Comparison of ENCODE assay signal across 23 mouse cellular contexts in the genomic region with DNA sequence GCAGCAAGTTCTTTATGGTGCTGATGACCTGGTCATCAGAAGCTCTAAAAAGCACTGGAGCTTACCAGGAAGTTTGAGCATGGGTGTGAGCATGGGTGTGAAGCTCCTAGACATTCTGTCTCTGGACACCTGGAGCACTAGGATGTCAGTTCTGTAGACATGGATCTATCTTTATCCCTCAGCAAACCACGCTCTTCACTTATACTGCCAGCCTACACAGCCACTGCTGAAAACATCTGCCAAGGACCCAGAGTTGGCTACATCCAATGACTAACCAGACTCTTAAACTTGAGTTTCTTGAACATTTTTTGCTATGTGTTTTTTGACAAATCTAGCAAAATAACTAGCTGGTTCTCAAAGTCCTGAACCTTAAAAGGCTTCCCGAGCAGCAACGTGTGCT.
DNase-seq lines count a peak whose midpoint lies in the region; ATAC-seq lines count a peak whose summit lies in the region.
"Had no signal": no experiment of that assay in that cellular context is flagged by ENCODE, and none has a peak within 500 bp of the region (broad histone marks: within the 10 kb centered on the region; RNA-seq: fewer than 3 reads in every experiment).

No protein-coding gene starts in this region.

- ATAC-seq in frontal cortex, adult (ENCODE audit: low TSS enrichment) = peak; percentile 80
- ATAC-seq in midbrain, embryonic 16.5 days = no peak
- ATAC-seq: activated CD4-positive, CD25-positive, alpha-beta regulatory T cell, adult 4 months; CD4-positive, CD25-positive, alpha-beta regulatory T cell, adult 4 months; forebrain, embryonic 13.5 days; forebrain, embryonic 15.5 days; forebrain, postnatal 0 days; Patski had no signal

- 92% methylated on average over 3 of the region's 3 CpGs for WGBS in midbrain, embryonic 16.5 days

- no peak overlapping the region for H3K27ac ChIP-seq in midbrain, embryonic 16.5 days (ENCODE audit: low read length)
- H3K27ac ChIP-seq: embryonic facial prominence, embryonic 10.5 days; embryonic facial prominence, embryonic 12.5 days; forebrain, embryonic 13.5 days; forebrain, embryonic 15.5 days had no signal

- no peaks in the 10 kb centered on the region for H3K27me3 ChIP-seq in midbrain, embryonic 16.5 days (ENCODE audit: control insufficient read depth, insufficient read depth, low read depth, low read length)
- H3K27me3 ChIP-seq: CH12.LX; embryonic facial prominence, embryonic 12.5 days; forebrain, embryonic 13.5 days; forebrain, embryonic 15.5 days had no signal

- no peak overlapping the region for H3K4me2 ChIP-seq in midbrain, embryonic 16.5 days (ENCODE audit: low read length)
- H3K4me2 ChIP-seq: embryonic facial prominence, embryonic 12.5 days; forebrain, embryonic 13.5 days; forebrain, embryonic 15.5 days had no signal

- H3K4me1 ChIP-seq in midbrain, embryonic 16.5 days (ENCODE audit: control insufficient read depth, insufficient read depth, low read length) = no peaks in the 10 kb centered on the region
- H3K4me1 ChIP-seq: embryonic facial prominence, embryonic 10.5 days; embryonic facial prominence, embryonic 12.5 days; forebrain, embryonic 13.5 days; forebrain, embryonic 15.5 days had no signal

- DNase-seq in frontal cortex, postnatal 10 days (ENCODE audit: low spot score in 2 of 2) = no peak
- DNase-seq in brain, adult 2 months (ENCODE audit: low read depth, low spot score) = peak; percentile 70
- DNase-seq in telencephalon, adult 2 months (ENCODE audit: low read depth, low spot score) = peak; percentile 46
- DNase-seq: adrenal gland, adult 8-10 months; adrenal gland, postnatal 14 days; B cell, adult 2 months; cerebellum, adult 11-12 months; cerebellum, adult 2 months; cerebellum, adult 9-11 months; cerebellum, postnatal 14 days; cerebellum, postnatal 36 days; forebrain, postnatal 0 days had no signal

- H3K4me3 ChIP-seq in midbrain, embryonic 16.5 days (ENCODE audit: low read depth, low read length) = no peak overlapping the region
- H3K4me3 ChIP-seq: embryonic facial prominence, embryonic 10.5 days; embryonic facial prominence, embryonic 12.5 days; forebrain, embryonic 13.5 days; forebrain, embryonic 15.5 days had no signal

- H3K36me3 ChIP-seq in midbrain, embryonic 16.5 days (ENCODE audit: control insufficient read depth, insufficient read depth, low read length) = no peaks in the 10 kb centered on the region
- H3K36me3 ChIP-seq: embryonic facial prominence, embryonic 10.5 days; embryonic facial prominence, embryonic 12.5 days; forebrain, embryonic 15.5 days; G1E had no signal

- no peak overlapping the region for H3K9ac ChIP-seq in midbrain, embryonic 16.5 days (ENCODE audit: low read depth, low read length)
- H3K9ac ChIP-seq: embryonic facial prominence, embryonic 12.5 days; forebrain, embryonic 13.5 days; forebrain, embryonic 15.5 days; forebrain, postnatal 0 days had no signal

- H3K9me3 ChIP-seq in midbrain, embryonic 16.5 days (replicated peaks; ENCODE audit: control insufficient read depth, low read length, poor library complexity, severe bottlenecking) = no peaks in the 10 kb centered on the region
- H3K9me3 ChIP-seq: embryonic facial prominence, embryonic 10.5 days; embryonic facial prominence, embryonic 12.5 days; forebrain, embryonic 13.5 days; forebrain, embryonic 15.5 days; G1E had no signal

Comparison
In these comparisons a context has a peak if more than half of its experiments do, and no peak if none do; other contexts are left out.
1. DNase-seq: peak in brain, adult 2 months (single experiment) and telencephalon, adult 2 months (single experiment); none in frontal cortex, postnatal 10 days (0 of 2).